Mouse (Mus musculus) thymus, adult 2 months (tissue): ENCODE measurements around the gene Zfp697. TPM values are rescaled to one million over a fixed set of nuclear protein-coding genes. Genes with fewer than 3 reads are reported as not detected.

ENCODE experiments used
- DNase-seq: peaks from one replicate; pipeline ENCODE4 v3.0.0; 2021
- H3K27ac ChIP-seq: fragments of 200-500 bp; 2 replicates; pipeline ENCODE4 v1.5.1; 2012; ENCODE audit warnings: low read length, control low read depth; ENCODE audit not compliant: control insufficient read depth, insufficient read depth
- H3K27me3 ChIP-seq: fragments of 200-500 bp; 2 replicates; pipeline ENCODE4 v1.6.1; 2012; ENCODE audit warnings: mild to moderate bottlenecking, low read length, moderate library complexity, mixed read lengths; ENCODE audit not compliant: control insufficient read depth, insufficient read depth
- H3K36me3 ChIP-seq: fragments of 200-500 bp; 2 replicates; pipeline ENCODE4 v1.6.1; 2012; ENCODE audit warnings: mild to moderate bottlenecking, low read length, moderate library complexity; ENCODE audit not compliant: control insufficient read depth, insufficient read depth
- H3K4me1 ChIP-seq: fragments of 200-500 bp; replicated peaks from 2 replicates; pipeline ENCODE4 v1.6.1; 2012; ENCODE audit warnings: low read length; ENCODE audit not compliant: control insufficient read depth, insufficient read depth
- H3K4me3 ChIP-seq: fragments of 200-500 bp; 2 replicates; pipeline ENCODE4 v1.5.1; 2012; ENCODE audit warnings: mild to moderate bottlenecking, low read length, control low read depth, moderate library complexity; ENCODE audit not compliant: control insufficient read depth, insufficient read depth
- CTCF ChIP-seq: fragments of 200-500 bp; IDR thresholded peaks from 2 replicates; pipeline ENCODE4 v1.5.1; 2012; ENCODE audit warnings: mild to moderate bottlenecking, control low read depth, low read length, moderate library complexity, borderline replicate concordance; ENCODE audit not compliant: control insufficient read depth, poor library complexity, insufficient read depth; ENCODE audit errors: extremely low read depth
- POLR2A ChIP-seq: fragments of 200-500 bp; IDR thresholded peaks from 2 replicates; pipeline ENCODE4 v1.6.1; 2012; ENCODE audit warnings: mild to moderate bottlenecking, low read length, control low read depth, moderate library complexity; ENCODE audit not compliant: control insufficient read depth, poor library complexity, insufficient read depth; ENCODE audit errors: extremely low read depth
- WGBS: fragments of 180-500 bp; shearing (Covaris S2); methylation state at CpG from one replicate; pipeline ENCODE4 v1.1.7; 2018; 5-methylcytosine and 5-hydroxymethylcytosine counted together
- polyA plus RNA-seq: library from polyadenylated mRNA; depleted of rRNA; stranded (reverse); fragments of >200 nt; gene quantifications from 2 replicates; pipeline ENCODE4 v1.2.3, GENCODE M21; 2012

The Zfp697 gene
- polyA plus RNA-seq, 1 experiment = 0.96 TPM

- Histone ChIP-seq H3K4me3 (no peak overlapping the region), H3K27ac (no peak overlapping the region), H3K4me1 (peaks cover 10% of the 10 kb centered on the region), H3K27me3 (no peaks in the 10 kb centered on the region), H3K36me3 (no peaks in the 10 kb centered on the region)
- no peak for TF ChIP-seq POLR2A
- no peak for TF ChIP-seq CTCF
- 92% methylated on average over 2 of the region's 2 CpGs for WGBS
- DNase-seq = no peak
Observed at GRCm38 (mm10) chr3:98413733-98414132, 31.5 kb downstream of the Zfp697 start.

GRCm38 (mm10) chr3:98414296-98414695 is 32.0 kb downstream of the Zfp697 start:
- TF ChIP-seq CTCF = no peak
- TF ChIP-seq POLR2A = no peak
- 96% methylated on average over 3 of the region's 3 CpGs for WGBS
- no peak overlapping the region for H3K27ac ChIP-seq
- no peak overlapping the region for H3K4me3 ChIP-seq
- H3K36me3 ChIP-seq = no peaks in the 10 kb centered on the region
- DNase-seq = no peak
- H3K4me1 ChIP-seq = peaks cover 10% of the 10 kb centered on the region
- no peaks in the 10 kb centered on the region for H3K27me3 ChIP-seq

GRCm38 (mm10) chr3:98416426-98417250 is 34.4 kb downstream of the Zfp697 start:
- 87% methylated on average over 5 of the region's 5 CpGs for WGBS
- TF ChIP-seq POLR2A (no peak), CTCF (no peak)
- DNase-seq = no peak

GRCm38 (mm10) chr3:98417328-98417727 is 35.1 kb downstream of the Zfp697 start:
- H3K4me1 ChIP-seq = peaks cover 10% of the 10 kb centered on the region
- TF ChIP-seq CTCF = no peak
- no peak for TF ChIP-seq POLR2A
- no peak overlapping the region for H3K27ac ChIP-seq
- WGBS = 7% methylated on average over 4 of the region's 4 CpGs
- no peak for DNase-seq
- H3K27me3 ChIP-seq = no peaks in the 10 kb centered on the region
- H3K36me3 ChIP-seq = no peaks in the 10 kb centered on the region
- no peak overlapping the region for H3K4me3 ChIP-seq

More at GRCm38 (mm10) chr3:98416426-98417250, 34.4 kb downstream of the Zfp697 start:
- Histone ChIP-seq H3K27me3 (no peaks in the 10 kb centered on the region), H3K4me3 (no peak overlapping the region), H3K4me1 (peaks cover 10% of the 10 kb centered on the region), H3K36me3 (no peaks in the 10 kb centered on the region), H3K27ac (no peak overlapping the region)

GRCm38 (mm10) chr3:98418991-98419785 is 36.9 kb downstream of the Zfp697 start:
- Histone ChIP-seq H3K27ac (no peak overlapping the region), H3K4me3 (no peak overlapping the region), H3K27me3 (no peaks in the 10 kb centered on the region), H3K4me1 (peaks cover 10% of the 10 kb centered on the region), H3K36me3 (no peaks in the 10 kb centered on the region)
- WGBS = 95% methylated on average over 6 of the region's 6 CpGs
- TF ChIP-seq CTCF (no peak), POLR2A (no peak)
- DNase-seq = no peak

- 96% methylated on average over 4 of the region's 4 CpGs for WGBS
- H3K36me3 ChIP-seq = no peaks in the 10 kb centered on the region
- H3K4me1 ChIP-seq = peaks cover 10% of the 10 kb centered on the region
- TF ChIP-seq CTCF = no peak
- no peak for TF ChIP-seq POLR2A
- no peak for DNase-seq
- no peak overlapping the region for H3K27ac ChIP-seq
- H3K4me3 ChIP-seq = no peak overlapping the region
- H3K27me3 ChIP-seq = no peaks in the 10 kb centered on the region
Observed at GRCm38 (mm10) chr3:98419786-98420070, 37.5 kb downstream of the Zfp697 start.
